ENCODE assay signal across 25 mouse cellular contexts in the genomic region with DNA sequence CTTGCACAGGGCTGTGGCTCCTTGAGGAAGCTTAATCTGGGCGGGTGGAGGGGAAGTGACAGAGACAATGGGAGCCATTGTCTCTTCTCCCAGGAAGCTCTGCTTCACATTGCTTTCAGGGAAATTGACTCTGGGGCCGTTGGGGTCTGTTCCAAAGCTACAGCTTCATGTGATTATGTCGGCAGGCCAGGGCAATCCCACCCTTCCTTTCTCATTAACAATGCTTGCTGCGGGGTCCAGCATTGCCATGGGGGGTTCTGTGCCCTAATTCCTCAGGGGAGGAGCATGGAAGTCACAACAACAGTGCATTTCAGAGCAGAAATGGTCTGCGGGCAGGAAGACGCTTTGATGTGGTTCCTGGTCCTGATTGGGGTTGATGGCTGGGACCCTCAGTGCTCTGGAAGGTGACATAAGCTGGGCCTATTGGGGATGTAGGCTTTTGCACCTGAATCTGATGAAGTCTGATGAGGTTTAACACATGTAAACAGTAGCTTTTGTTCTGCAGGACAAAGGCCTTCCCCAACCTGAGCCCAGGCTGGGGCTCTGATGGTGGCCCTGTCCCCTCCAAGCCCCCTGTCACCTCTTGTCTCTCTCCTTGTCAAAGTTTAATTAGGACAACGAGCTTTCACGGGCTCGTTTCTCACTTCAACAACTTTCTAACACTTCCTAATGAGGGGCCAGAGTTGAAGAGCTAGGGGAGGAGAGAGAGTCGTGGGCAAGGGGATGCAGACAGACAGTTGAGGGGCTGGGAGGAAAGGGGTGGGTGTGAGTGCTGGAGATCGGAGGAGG. TPM values are rescaled to one million over a fixed set of nuclear protein-coding genes. Genes with fewer than 3 reads are reported as not detected.
DNase-seq lines count a peak whose midpoint lies in the region; ATAC-seq and TF ChIP-seq lines count a peak whose summit lies in the region.
"Had no signal": no experiment of that assay in that cellular context is flagged by ENCODE, and none has a peak within 500 bp of the region (broad histone marks: within the 10 kb centered on the region; RNA-seq: fewer than 3 reads in every experiment).

No protein-coding gene starts in this region.

- no peak overlapping the region for H3K4me2 ChIP-seq in hindbrain, embryonic 16.5 days (ENCODE audit: low read length)
- no peak overlapping the region for H3K4me2 ChIP-seq in midbrain, embryonic 11.5 days
- no peak overlapping the region for H3K4me2 ChIP-seq in midbrain, postnatal 0 days (ENCODE audit: low read depth, low read length, poor library complexity, severe bottlenecking)
- H3K4me2 ChIP-seq: heart, embryonic 11.5 days; limb, embryonic 15.5 days; liver, embryonic 13.5 days; midbrain, embryonic 12.5 days had no signal

- H3K27ac ChIP-seq in hindbrain, embryonic 10.5 days, result peak overlapping the region; percentile 81
- no peak overlapping the region for H3K27ac ChIP-seq in hindbrain, embryonic 16.5 days (ENCODE audit: low read depth, low read length)
- H3K27ac ChIP-seq in midbrain, embryonic 11.5 days (ENCODE audit: low read depth, low read length), result no peak overlapping the region
- no peak overlapping the region for H3K27ac ChIP-seq in midbrain, postnatal 0 days (ENCODE audit: low read depth, low read length)
- H3K27ac ChIP-seq in limb, embryonic 10.5 days, result peak overlapping the region; percentile 57; the same call in 1 of the 2 replicates
- H3K27ac ChIP-seq: limb, embryonic 15.5 days; liver, embryonic 13.5 days; macrophage; midbrain, embryonic 12.5 days; stomach, postnatal 0 days had no signal

- no peak overlapping the region for H3K9ac ChIP-seq in hindbrain, embryonic 16.5 days (ENCODE audit: low read depth, low read length)
- peak overlapping the region; percentile 22; the same call in 1 of the 2 replicates for H3K9ac ChIP-seq in midbrain, embryonic 11.5 days (ENCODE audit: low read length)
- no peak overlapping the region for H3K9ac ChIP-seq in midbrain, postnatal 0 days (replicated peaks; ENCODE audit: low read length, poor library complexity, severe bottlenecking)
- H3K9ac ChIP-seq: limb, embryonic 15.5 days; liver, embryonic 13.5 days; midbrain, embryonic 12.5 days had no signal

- peak; percentile 9 for DNase-seq in hindbrain, embryonic 10.5 days (ENCODE audit: low spot score)
- no peak for DNase-seq in midbrain, embryonic 11.5 days (ENCODE audit: low spot score, missing footprints)
- no peak for DNase-seq in midbrain, postnatal 0 days (ENCODE audit: low spot score)
- no peak for DNase-seq in limb, embryonic 10.5 days (ENCODE audit: low spot score)
- DNase-seq in layer of hippocampus, postnatal 25 days (ENCODE audit: extremely low spot score in 1 of 2, low spot score in 1 of 2), result no peak
- DNase-seq: adrenal gland, adult 8-10 months; B cell, adult 2 months; cerebellum, adult 2 months; kidney, adult 11 months; kidney, postnatal 14 days; liver, embryonic 13.5 days; lung, adult 18-20 months; lung, postnatal 10 days; right cerebral cortex, postnatal 4 days; thymus, adult 18-20 months; thymus, postnatal 25 days had no signal

- no peak for ATAC-seq in hindbrain, embryonic 16.5 days
- ATAC-seq in midbrain, embryonic 11.5 days (ENCODE audit: low FRiP score), result no peak
- ATAC-seq in midbrain, postnatal 0 days (ENCODE audit: low FRiP score), result no peak
- ATAC-seq in erythroblast, adult 5-6 weeks (replicated peaks; ENCODE audit: low FRiP score, poor library complexity, severe bottlenecking), result no peak

- no peaks in the 10 kb centered on the region for H3K9me3 ChIP-seq in hindbrain, embryonic 10.5 days
- no peaks in the 10 kb centered on the region for H3K9me3 ChIP-seq in hindbrain, embryonic 16.5 days (ENCODE audit: control insufficient read depth, low read length)
- H3K9me3 ChIP-seq in midbrain, embryonic 11.5 days (ENCODE audit: control insufficient read depth, low read length), result no peaks in the 10 kb centered on the region
- H3K9me3 ChIP-seq in midbrain, postnatal 0 days (ENCODE audit: low read length), result no peaks in the 10 kb centered on the region
- H3K9me3 ChIP-seq in limb, embryonic 10.5 days (replicated peaks), result no peaks in the 10 kb centered on the region
- H3K9me3 ChIP-seq: limb, embryonic 15.5 days; liver, embryonic 13.5 days; midbrain, embryonic 12.5 days had no signal

- 0 out of 2 replicates have a peak, but pooled peaks cover 4% of the 10 kb centered on the region for H3K27me3 ChIP-seq in hindbrain, embryonic 10.5 days (ENCODE audit: insufficient read depth, poor library complexity, severe bottlenecking)
- no peaks in the 10 kb centered on the region for H3K27me3 ChIP-seq in hindbrain, embryonic 16.5 days (replicated peaks; ENCODE audit: control insufficient read depth, insufficient read depth, low read length)
- H3K27me3 ChIP-seq in midbrain, embryonic 11.5 days (ENCODE audit: control insufficient read depth, insufficient read depth, low read length), result no peaks in the 10 kb centered on the region
- no peaks in the 10 kb centered on the region for H3K27me3 ChIP-seq in midbrain, postnatal 0 days (ENCODE audit: insufficient read depth, low read length)
- peaks cover 8% of the 10 kb centered on the region; the same call in 1 of the 2 replicates for H3K27me3 ChIP-seq in limb, embryonic 10.5 days (ENCODE audit: low read depth, poor library complexity, severe bottlenecking)
- H3K27me3 ChIP-seq: limb, embryonic 15.5 days; liver, embryonic 13.5 days had no signal

- no peak overlapping the region for H3K4me3 ChIP-seq in hindbrain, embryonic 10.5 days
- no peak overlapping the region for H3K4me3 ChIP-seq in hindbrain, embryonic 16.5 days (ENCODE audit: low read length)
- H3K4me3 ChIP-seq in midbrain, embryonic 11.5 days (ENCODE audit: low read depth, low read length), result no peak overlapping the region
- no peak overlapping the region for H3K4me3 ChIP-seq in midbrain, postnatal 0 days (ENCODE audit: low read depth, low read length)
- no peak overlapping the region for H3K4me3 ChIP-seq in limb, embryonic 10.5 days
- H3K4me3 ChIP-seq: limb, embryonic 15.5 days; liver, embryonic 13.5 days; midbrain, embryonic 12.5 days had no signal

- peaks cover 29% of the 10 kb centered on the region for H3K4me1 ChIP-seq in hindbrain, embryonic 10.5 days (replicated peaks)
- peaks cover 6% of the 10 kb centered on the region; the same call in 1 of the 2 replicates for H3K4me1 ChIP-seq in hindbrain, embryonic 16.5 days (ENCODE audit: control insufficient read depth, insufficient read depth, low read depth, low read length)
- peaks cover 6% of the 10 kb centered on the region; the same call in 1 of the 2 replicates for H3K4me1 ChIP-seq in midbrain, embryonic 11.5 days (ENCODE audit: control insufficient read depth, insufficient read depth, low read length)
- H3K4me1 ChIP-seq in midbrain, postnatal 0 days (ENCODE audit: insufficient read depth, low read length), result no peaks in the 10 kb centered on the region
- H3K4me1 ChIP-seq in limb, embryonic 10.5 days, result peaks cover 41% of the 10 kb centered on the region

- 29% methylated on average over 11 of the region's 11 CpGs for WGBS in hindbrain, embryonic 10.5 days
- 28% methylated on average over 11 of the region's 11 CpGs for WGBS in hindbrain, embryonic 16.5 days
- 31% methylated on average over 11 of the region's 11 CpGs for WGBS in midbrain, embryonic 11.5 days
- WGBS in midbrain, postnatal 0 days, result 27% methylated on average over 11 of the region's 11 CpGs
- 31% methylated on average over 11 of the region's 11 CpGs for WGBS in limb, embryonic 10.5 days

- no peaks in the 10 kb centered on the region for H3K36me3 ChIP-seq in hindbrain, embryonic 10.5 days
- no peaks in the 10 kb centered on the region for H3K36me3 ChIP-seq in hindbrain, embryonic 16.5 days (ENCODE audit: control insufficient read depth, insufficient read depth, low read length)
- no peaks in the 10 kb centered on the region for H3K36me3 ChIP-seq in midbrain, embryonic 11.5 days (ENCODE audit: control insufficient read depth, insufficient read depth, low read length)
- no peaks in the 10 kb centered on the region for H3K36me3 ChIP-seq in midbrain, postnatal 0 days (ENCODE audit: insufficient read depth, low read length)
- no peaks in the 10 kb centered on the region for H3K36me3 ChIP-seq in limb, embryonic 10.5 days
- H3K36me3 ChIP-seq: limb, embryonic 15.5 days; liver, embryonic 13.5 days; midbrain, embryonic 12.5 days had no signal

- no peak for TF ChIP-seq CTCF in midbrain, postnatal 0 days (IDR thresholded peaks at IDR 0.05)

RNA-seq across cellular contexts. Expression of a gene that starts 18.0 kb away (rescaled TPM):
- 1.7 and 4.6 TPM in 2 replicates for polyA plus RNA-seq in hindbrain, embryonic 10.5 days (2016; fragmentation: Nextera tagmentation; extraction: Ambion mirVana)
- polyA plus RNA-seq in hindbrain, embryonic 16.5 days (2015; fragmentation: Nextera tagmentation; extraction: Ambion mirVana), result 2.5 and 3.2 TPM in 2 replicates
- polyA plus RNA-seq in midbrain, embryonic 11.5 days (2014; fragmentation: Nextera tagmentation; extraction: Ambion mirVana), result 0.41 and 0.72 TPM in 2 replicates
- 0.85 and 1.5 TPM in 2 replicates for total RNA-seq in midbrain, postnatal 0 days (2014; rRNA removed)
- polyA plus RNA-seq in midbrain, postnatal 0 days (2015; fragmentation: Nextera tagmentation; extraction: Ambion mirVana), result 0.59 and 1.1 TPM in 2 replicates
- 1.1 and 1.5 TPM in 2 replicates for polyA plus RNA-seq in limb, embryonic 10.5 days (2016; fragmentation: Nextera tagmentation; extraction: Ambion mirVana)
- total RNA-seq in erythroblast, adult 5-6 weeks (2015; ENCODE audit: low replicate concordance), result not detected in 2 replicates
- total RNA-seq in erythroblast, adult 5-6 weeks (2017; ENCODE audit: low replicate concordance), result not detected in 2 replicates
- total RNA-seq in layer of hippocampus, postnatal 25 days (2021), result 1 to 10 TPM in 1 of 2 experiments, under 1 TPM in 1; 0.87 to 1.3 TPM
- total RNA-seq: hematopoietic stem cell, adult 5-6 weeks; neutrophil, adult 5-6 weeks had no signal
- polyA plus RNA-seq: macrophage had no signal

RNA-seq across cellular contexts. Expression of a gene that starts 57.2 kb away (rescaled TPM):
- polyA plus RNA-seq in hindbrain, embryonic 10.5 days (2016; fragmentation: Nextera tagmentation; extraction: Ambion mirVana), result 4.7 and 5.3 TPM in 2 replicates
- 3.0 and 4.5 TPM in 2 replicates for polyA plus RNA-seq in hindbrain, embryonic 16.5 days (2015; fragmentation: Nextera tagmentation; extraction: Ambion mirVana)
- 2.5 and 2.9 TPM in 2 replicates for polyA plus RNA-seq in midbrain, embryonic 11.5 days (2014; fragmentation: Nextera tagmentation; extraction: Ambion mirVana)
- 3.0 and 3.8 TPM in 2 replicates for total RNA-seq in midbrain, postnatal 0 days (2014; rRNA removed)
- 2.1 and 2.2 TPM in 2 replicates for polyA plus RNA-seq in midbrain, postnatal 0 days (2015; fragmentation: Nextera tagmentation; extraction: Ambion mirVana)
- polyA plus RNA-seq in limb, embryonic 10.5 days (2016; fragmentation: Nextera tagmentation; extraction: Ambion mirVana), result 8.1 and 10.2 TPM in 2 replicates
- 1.5 and 3.1 TPM in 2 replicates for total RNA-seq in erythroblast, adult 5-6 weeks (2015; ENCODE audit: low replicate concordance)
- total RNA-seq in erythroblast, adult 5-6 weeks (2017; ENCODE audit: low replicate concordance), result 1.4 and 3.2 TPM in 2 replicates
- 1 to 10 TPM; 2.4 to 2.9 TPM for total RNA-seq in layer of hippocampus, postnatal 25 days (2021)

Comparison
In these comparisons a context has a peak if more than half of its experiments do, and no peak if none do; other contexts are left out.
1. H3K27ac ChIP-seq: peak in hindbrain, embryonic 10.5 days (single experiment) and limb, embryonic 10.5 days (single experiment); none in hindbrain, embryonic 16.5 days (single experiment), midbrain, embryonic 11.5 days (single experiment) and midbrain, postnatal 0 days (single experiment).